Mouse (Mus musculus) stomach, embryonic 15.5 days (tissue): ENCODE data around the gene Siae. TPM values are rescaled to one million over a fixed set of nuclear protein-coding genes. Genes with fewer than 3 reads are reported as not detected.

Experiments
- ATAC-seq: fragments of 200-750 bp; cut with Nextera tagmentation; 2 replicates; pipeline ENCODE4 v1.8.0; 2017; ENCODE audit warnings: low read depth, moderate number of reproducible peaks, moderate TSS enrichment; ENCODE audit not compliant: insufficient read depth, low FRiP score
- H3K27ac ChIP-seq: fragments of 300-500 bp; sonication (generic); 2 replicates; pipeline ENCODE4 v1.5.1; 2015; ENCODE audit warnings: mild to moderate bottlenecking, inconsistent platforms
- H3K27me3 ChIP-seq: fragments of 300-500 bp; sonication (generic); replicated peaks from 2 replicates; pipeline ENCODE4 v1.6.1; 2015; ENCODE audit warnings: inconsistent platforms
- H3K36me3 ChIP-seq: fragments of 300-500 bp; sonication (generic); 2 replicates; pipeline ENCODE4 v1.6.1; 2015; ENCODE audit warnings: inconsistent platforms
- H3K4me1 ChIP-seq: fragments of 300-500 bp; sonication (generic); 2 replicates; pipeline ENCODE4 v1.6.1; 2015; ENCODE audit warnings: inconsistent platforms
- H3K4me2 ChIP-seq: fragments of 300-500 bp; sonication (generic); 2 replicates; pipeline ENCODE4 v1.6.1; 2015; ENCODE audit warnings: mild to moderate bottlenecking, inconsistent platforms
- H3K4me3 ChIP-seq: fragments of 300-500 bp; sonication (generic); replicated peaks from 2 replicates; pipeline ENCODE4 v1.5.1; 2015; ENCODE audit warnings: inconsistent platforms
- H3K9ac ChIP-seq: fragments of 300-500 bp; sonication (generic); 2 replicates; pipeline ENCODE4 v1.6.1; 2015; ENCODE audit warnings: inconsistent platforms
- H3K9me3 ChIP-seq: fragments of 300-500 bp; sonication (generic); 2 replicates; pipeline ENCODE4 v1.6.1; 2016; ENCODE audit warnings: inconsistent platforms
- WGBS: fragments of 180-500 bp; shearing (Covaris S2); methylation state at CpG from one replicate; pipeline ENCODE4 v1.1.7; 2015; 5-methylcytosine and 5-hydroxymethylcytosine counted together
- polyA plus RNA-seq: library from polyadenylated mRNA; unstranded; fragments of >200 nt; fragmentation: Nextera tagmentation; extraction: Ambion mirVana; gene quantifications from 2 replicates; pipeline ENCODE4 v1.2.1, GENCODE M21; 2015

Siae gene
- polyA plus RNA-seq, 1 experiment from 2014 or later = 11.1 TPM

DNA sequence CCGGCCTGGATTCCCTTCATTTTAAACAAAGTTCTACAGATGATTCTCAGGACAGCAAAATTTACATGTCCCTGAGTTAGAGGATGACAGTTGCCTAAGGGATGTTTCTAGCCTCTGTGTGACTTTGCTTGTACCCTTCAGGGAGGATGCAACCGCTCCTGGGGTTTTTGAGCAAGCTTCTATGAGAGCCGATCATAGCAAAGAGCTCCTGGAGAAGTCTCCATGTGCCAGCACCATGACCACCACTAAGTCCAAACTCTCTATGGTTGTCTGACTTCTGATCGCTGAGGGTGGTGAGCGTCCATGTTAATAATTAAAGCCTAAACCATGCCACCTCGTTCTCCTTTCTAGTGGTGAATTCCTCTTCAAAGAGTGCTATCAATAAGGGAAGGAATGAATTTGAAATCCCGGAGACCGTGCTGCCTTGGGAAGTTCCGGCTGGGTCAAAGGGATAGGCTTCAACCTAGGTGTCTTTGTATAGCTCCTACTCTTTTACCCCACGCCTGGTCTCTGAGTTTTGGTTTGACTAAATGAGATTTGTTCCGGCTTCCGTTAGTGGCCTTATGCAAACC is 11.5 kb upstream of the Siae start:
- 38% methylated on average over 12 of the region's 12 CpGs for WGBS
- no peak overlapping the region; the same call in 1 of the 2 replicates for H3K9ac ChIP-seq
- H3K4me2 ChIP-seq = peak overlapping the region; percentile 80
- H3K27me3 ChIP-seq = peaks cover 15% of the 10 kb centered on the region
- H3K27ac ChIP-seq = no peak overlapping the region
- peaks cover 20% of the 10 kb centered on the region; the same call in 1 of the 2 replicates for H3K4me1 ChIP-seq
- H3K4me3 ChIP-seq = peak overlapping the region; percentile 42
- H3K9me3 ChIP-seq = no peaks in the 10 kb centered on the region
- no peak for ATAC-seq
- no peaks in the 10 kb centered on the region for H3K36me3 ChIP-seq

DNA sequence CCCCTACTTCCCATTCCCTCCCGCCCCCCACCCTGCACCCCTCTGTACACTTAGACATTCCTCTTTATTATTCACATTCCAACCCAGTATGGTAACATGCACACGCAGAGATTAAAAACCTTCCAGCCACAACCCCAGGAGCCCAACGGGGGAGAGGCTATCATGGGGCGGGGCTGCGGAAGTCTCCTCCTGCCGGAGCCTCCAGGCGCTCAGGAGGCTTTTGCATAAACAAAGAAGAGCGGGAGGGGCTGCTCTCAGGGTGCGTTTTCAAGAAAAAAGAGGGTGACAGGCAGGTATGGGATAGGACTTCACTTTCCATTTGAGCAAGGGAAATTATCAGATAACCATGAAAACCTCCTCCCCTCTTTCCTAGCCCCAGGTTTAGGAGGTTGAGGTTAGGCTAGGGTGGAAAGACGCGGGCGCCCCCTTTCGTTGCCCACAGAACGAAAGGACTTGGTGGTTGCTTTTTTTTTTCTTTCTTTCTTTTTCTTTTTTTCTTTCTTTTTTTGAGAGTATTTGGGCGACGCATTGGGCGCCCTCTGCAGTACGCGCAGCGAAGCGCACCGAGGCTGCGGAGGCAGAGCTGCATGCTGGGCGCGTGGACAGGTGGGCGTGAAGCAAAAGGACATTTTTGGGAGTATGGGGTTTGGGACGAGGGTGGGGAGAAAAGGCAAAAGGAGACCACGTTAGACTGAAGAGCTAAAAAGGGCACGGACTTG is 10.9 kb upstream of the Siae start:
- Histone ChIP-seq H3K4me1 (peaks cover 20% of the 10 kb centered on the region; the same call in 1 of the 2 replicates), H3K27ac (no peak overlapping the region), H3K4me3 (peak overlapping the region; percentile 42), H3K27me3 (peaks cover 15% of the 10 kb centered on the region), H3K9ac (no peak overlapping the region; the same call in 1 of the 2 replicates), H3K9me3 (no peaks in the 10 kb centered on the region), H3K36me3 (no peaks in the 10 kb centered on the region), H3K4me2 (peak overlapping the region; percentile 80)
- peak; percentile 75 for ATAC-seq
- 5% methylated on average over 29 of the region's 29 CpGs for WGBS

DNA sequence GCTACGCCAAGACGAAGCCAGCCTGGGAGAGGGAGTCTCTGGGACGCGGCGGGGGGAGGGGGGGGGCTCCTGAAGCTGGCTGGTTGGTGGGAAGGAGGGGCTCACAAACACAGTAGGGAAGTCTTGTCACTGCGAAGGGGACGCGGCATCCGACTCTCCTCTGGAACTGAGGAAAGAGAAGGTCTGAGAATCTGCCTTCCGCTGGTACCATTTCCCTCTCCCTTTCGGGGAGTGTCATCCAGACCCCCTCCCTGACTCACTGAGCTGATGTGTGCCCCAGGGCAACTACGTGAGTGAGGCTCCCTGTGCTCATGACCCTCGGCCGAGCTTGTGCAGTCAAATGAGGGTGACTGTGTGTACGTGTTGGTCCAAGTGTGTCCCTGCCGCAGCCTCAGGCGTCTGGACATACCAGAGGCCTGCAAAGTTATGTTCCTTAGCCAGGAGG is 10.3 kb upstream of the Siae start:
- Histone ChIP-seq H3K27ac (no peak overlapping the region), H3K27me3 (peaks cover 18% of the 10 kb centered on the region), H3K9ac (no peak overlapping the region), H3K4me3 (peak overlapping the region; percentile 42), H3K36me3 (no peaks in the 10 kb centered on the region), H3K4me2 (peak overlapping the region; percentile 80), H3K4me1 (peaks cover 20% of the 10 kb centered on the region; the same call in 1 of the 2 replicates), H3K9me3 (no peaks in the 10 kb centered on the region)
- 15% methylated on average over 17 of the region's 17 CpGs for WGBS
- no peak for ATAC-seq

DNA sequence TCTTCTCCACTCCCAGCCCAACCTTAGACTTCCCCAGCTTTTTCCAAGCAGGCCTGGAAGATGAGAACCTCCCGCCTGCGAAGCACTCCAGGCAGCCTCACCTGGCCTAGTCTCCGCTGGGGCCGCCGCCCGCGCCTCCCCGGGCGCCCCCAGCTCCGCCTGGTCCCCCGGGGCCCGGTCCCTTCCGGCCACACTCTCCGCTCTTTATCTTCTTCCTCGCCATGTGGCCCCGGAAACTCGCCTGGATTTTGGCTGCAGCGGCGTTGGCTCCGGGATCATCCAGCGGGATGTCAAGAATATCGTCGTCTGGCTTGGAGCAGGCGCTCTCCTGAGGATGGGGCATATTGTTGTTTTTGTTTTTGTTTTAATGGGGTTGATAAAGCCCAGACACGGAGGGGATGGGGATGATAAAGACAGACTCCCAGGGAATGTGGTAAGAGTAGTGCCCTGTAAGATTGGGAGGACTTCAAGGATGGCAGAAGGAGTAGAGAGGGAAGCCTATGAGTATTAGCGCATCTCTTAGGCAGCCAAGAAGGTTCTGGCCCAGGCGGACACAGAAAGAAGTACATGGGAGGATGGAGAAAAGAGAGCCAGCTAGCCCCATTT is 9.5 kb upstream of the Siae start:
- ATAC-seq = no peak
- Histone ChIP-seq H3K9ac (no peak overlapping the region), H3K27ac (no peak overlapping the region), H3K4me1 (peaks cover 20% of the 10 kb centered on the region; the same call in 1 of the 2 replicates), H3K4me3 (0 out of 2 replicates have a peak overlapping the region, but pooled peaks have one; percentile 5), H3K36me3 (no peaks in the 10 kb centered on the region), H3K9me3 (no peaks in the 10 kb centered on the region), H3K4me2 (0 out of 2 replicates have a peak overlapping the region, but pooled peaks have one; percentile 21), H3K27me3 (peaks cover 23% of the 10 kb centered on the region)
- WGBS = 34% methylated on average over 27 of the region's 27 CpGs

DNA sequence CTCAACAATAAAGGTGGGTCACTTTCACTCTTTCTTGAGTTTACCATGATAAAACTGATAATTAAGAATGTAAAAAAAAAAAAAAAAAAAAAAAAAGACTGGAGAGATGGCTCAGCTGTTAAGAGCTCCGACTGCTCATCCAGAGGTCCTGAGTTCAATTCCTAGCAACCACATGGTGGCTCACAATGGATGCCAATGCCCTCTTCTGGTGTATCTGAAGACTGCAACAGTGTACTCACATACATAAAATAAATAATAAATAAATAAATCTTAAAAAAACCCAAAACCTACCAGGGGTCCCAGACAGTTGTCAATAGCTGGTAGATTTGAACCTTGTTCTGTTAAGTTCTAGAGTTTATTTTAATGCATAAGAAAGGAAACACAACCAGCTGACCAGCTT is 8.6 kb upstream of the Siae start:
- Histone ChIP-seq H3K4me2 (no peak overlapping the region), H3K27ac (no peak overlapping the region), H3K9me3 (no peaks in the 10 kb centered on the region), H3K4me3 (no peak overlapping the region), H3K27me3 (peaks cover 31% of the 10 kb centered on the region), H3K36me3 (no peaks in the 10 kb centered on the region), H3K4me1 (peaks cover 24% of the 10 kb centered on the region; the same call in 1 of the 2 replicates), H3K9ac (no peak overlapping the region)
- no peak for ATAC-seq
- WGBS = 71% methylated on average over 1 of the region's 1 CpGs

DNA sequence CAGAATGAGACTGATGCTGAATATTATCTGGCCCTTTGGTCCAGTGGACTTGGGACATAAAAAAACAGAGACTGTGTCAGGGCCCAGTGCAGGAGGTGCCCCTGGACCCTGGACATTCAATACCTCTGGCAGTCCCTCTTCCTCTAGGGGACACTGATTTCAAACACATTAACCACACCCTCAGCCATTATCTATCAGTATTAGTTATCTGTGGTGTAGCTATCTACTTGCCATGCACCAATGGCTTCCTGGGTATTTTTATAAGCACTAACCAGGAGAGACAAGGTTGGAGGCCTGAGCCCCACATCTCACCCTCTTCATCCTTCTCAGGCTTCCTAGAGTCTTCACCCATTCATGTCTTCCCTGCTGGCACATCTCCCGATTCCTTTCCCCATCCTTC is 5.1 kb upstream of the Siae start:
- Histone ChIP-seq H3K9me3 (no peaks in the 10 kb centered on the region), H3K4me1 (peaks cover 14% of the 10 kb centered on the region), H3K27ac (no peak overlapping the region), H3K36me3 (no peaks in the 10 kb centered on the region), H3K27me3 (peaks cover 39% of the 10 kb centered on the region), H3K4me2 (no peak overlapping the region), H3K4me3 (no peak overlapping the region), H3K9ac (no peak overlapping the region)
- WGBS = 70% methylated on average over 1 of the region's 1 CpGs
- no peak for ATAC-seq

DNA sequence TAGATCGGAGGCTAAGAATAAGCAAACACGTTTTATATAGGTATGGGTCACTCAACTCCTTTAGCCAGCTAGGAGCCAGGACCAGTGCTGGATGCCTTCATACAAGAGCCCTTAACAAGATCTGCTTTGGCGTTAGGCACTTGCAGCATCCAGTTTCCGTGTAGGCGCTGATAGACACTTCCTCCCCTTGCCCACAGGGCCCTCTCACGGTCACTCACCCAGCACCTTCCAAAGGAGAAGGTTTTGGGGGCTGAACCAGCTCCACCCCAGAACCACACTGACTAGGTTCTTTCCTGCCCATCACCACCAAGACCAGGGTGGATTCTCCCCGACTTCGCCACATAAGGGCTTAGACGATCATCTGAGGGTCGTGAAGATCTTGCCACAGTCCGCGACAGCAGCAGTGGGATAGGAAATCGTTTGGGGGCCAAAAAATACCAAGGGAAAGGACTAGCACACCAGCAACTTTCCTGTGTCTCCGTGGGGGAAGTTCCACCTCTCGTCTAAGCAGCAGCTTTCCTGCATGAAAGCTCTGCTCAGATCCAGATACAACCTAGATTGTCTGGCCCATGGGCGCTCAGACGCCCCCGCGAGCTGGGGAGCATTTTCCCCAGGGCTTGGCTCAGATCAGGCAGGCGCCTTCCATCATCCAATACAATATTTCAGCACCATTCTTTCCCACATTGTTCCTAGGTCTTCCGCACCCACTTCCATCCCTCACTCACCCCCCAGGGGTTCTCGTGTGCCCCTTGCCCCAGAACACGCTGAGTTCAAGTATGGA is 3.6 kb upstream of the Siae start:
- peaks cover 26% of the 10 kb centered on the region for H3K27me3 ChIP-seq

DNA sequence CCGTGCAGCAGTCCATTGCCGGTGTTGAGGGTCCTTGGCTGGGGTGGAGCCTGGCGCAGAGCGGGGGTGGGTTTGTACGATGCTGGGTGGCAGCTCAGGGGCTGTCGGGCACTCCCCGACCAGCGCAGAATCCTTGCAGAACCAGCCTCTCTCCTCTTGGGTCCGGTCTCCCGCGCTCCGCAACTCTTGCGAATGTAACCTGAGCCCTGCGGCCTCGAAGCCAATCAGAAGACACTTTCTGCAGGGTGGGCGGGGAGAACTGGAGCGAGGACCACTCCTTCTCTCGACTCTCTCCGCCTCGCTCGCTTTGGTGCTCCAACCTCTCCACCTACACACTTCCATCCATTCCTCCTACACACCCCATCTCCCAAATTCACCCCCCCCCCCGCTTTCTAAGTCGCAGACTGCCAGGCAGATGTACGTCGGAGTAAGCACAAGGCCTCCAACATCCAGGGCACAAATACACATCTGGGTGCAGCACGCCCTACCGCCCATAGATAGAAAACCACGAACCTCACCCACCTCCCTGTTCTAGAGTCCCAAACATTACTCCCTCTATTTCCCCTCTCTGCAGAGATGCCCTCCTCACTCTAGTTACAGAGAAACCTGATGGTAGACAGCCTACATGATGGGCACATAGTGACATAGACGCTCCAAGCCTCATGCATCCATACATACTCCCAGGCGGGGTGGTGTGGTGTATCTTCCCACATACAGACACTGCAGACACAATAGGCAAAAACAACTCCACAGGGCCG is 2.8 kb upstream of the Siae start, which contains the start of gene Nrgn:
TSS of gene Nrgn (minus strand) at position 369 of the 758 bp plus-strand sequence.
- H3K4me2 ChIP-seq = peak within 1 kb of the TSS; percentile 84
- H3K27me3 ChIP-seq = peaks cover 26% of the 10 kb centered on the region
- no peaks in the 10 kb centered on the region for H3K9me3 ChIP-seq
- WGBS = 5% methylated on average over 31 of the region's 31 CpGs
- no peak within 1 kb of the TSS for H3K27ac ChIP-seq
- H3K4me3 ChIP-seq = peak within 1 kb of the TSS; percentile 37
- peak; percentile 95 for ATAC-seq
- H3K36me3 ChIP-seq = no peaks in the 10 kb centered on the region
- peaks cover 9% of the 10 kb centered on the region for H3K4me1 ChIP-seq
- no peak within 1 kb of the TSS for H3K9ac ChIP-seq

More for the DNA sequence above, 3.6 kb upstream of the Siae start:
- H3K4me3 ChIP-seq = peak overlapping the region; percentile 37
- H3K4me1 ChIP-seq = peaks cover 9% of the 10 kb centered on the region
- 3% methylated on average over 23 of the region's 23 CpGs for WGBS
- H3K27ac ChIP-seq = no peak overlapping the region
- H3K9ac ChIP-seq = no peak overlapping the region
- H3K9me3 ChIP-seq = no peaks in the 10 kb centered on the region
- H3K36me3 ChIP-seq = no peaks in the 10 kb centered on the region
- H3K4me2 ChIP-seq = peak overlapping the region; percentile 84
- no peak for ATAC-seq

DNA sequence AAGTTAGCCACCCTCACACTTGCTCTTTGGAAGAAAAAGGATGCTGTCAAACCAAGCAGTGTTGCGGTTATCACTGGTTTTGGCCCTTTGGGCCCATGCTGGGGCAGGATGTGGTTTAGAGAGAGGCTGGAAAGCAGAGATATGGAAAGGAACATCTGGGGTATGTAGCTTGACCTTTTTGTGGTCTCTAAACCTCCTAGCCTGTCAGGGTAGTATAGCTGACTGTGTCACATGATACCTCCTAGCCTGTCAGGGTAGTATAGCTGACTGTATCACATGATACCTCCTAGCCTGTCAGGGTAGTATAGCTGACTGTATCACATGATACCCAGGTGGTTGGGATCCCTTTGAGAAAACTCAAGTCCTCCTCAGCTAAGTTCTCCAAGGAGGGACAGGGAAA is 1.2 kb upstream of the Siae start:
- Histone ChIP-seq H3K9me3 (no peaks in the 10 kb centered on the region), H3K9ac (no peak overlapping the region), H3K4me1 (peaks cover 9% of the 10 kb centered on the region), H3K27me3 (peaks cover 26% of the 10 kb centered on the region), H3K27ac (no peak overlapping the region), H3K4me2 (no peak overlapping the region), H3K36me3 (no peaks in the 10 kb centered on the region), H3K4me3 (no peak overlapping the region)
- 80% methylated on average over 1 of the region's 1 CpGs for WGBS
- no peak for ATAC-seq

DNA sequence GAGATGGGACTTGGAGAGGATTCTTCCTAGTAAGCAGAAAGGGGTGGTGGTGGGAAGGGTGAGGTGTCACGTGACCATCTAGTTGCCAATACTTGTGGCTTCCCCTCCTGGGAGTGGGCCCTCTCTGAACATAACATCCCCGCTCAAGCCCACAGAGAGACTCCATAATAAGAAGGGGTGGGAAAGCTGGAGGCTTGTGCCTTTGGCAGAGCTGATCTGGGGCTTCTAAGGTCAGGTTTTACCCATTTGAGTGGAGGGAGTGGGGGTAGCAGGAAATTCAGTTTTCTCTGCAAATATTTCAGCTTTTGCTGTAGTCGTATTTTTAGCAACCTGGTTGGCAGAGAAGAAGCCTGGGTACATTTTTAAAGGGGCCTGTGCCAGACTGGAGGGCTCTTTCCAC is 868 bp downstream of the Siae start:
- ATAC-seq = no peak
- H3K27me3 ChIP-seq = peaks cover 16% of the 10 kb centered on the region
- H3K36me3 ChIP-seq = no peaks in the 10 kb centered on the region
- H3K27ac ChIP-seq = no peak overlapping the region
- peaks cover 9% of the 10 kb centered on the region for H3K4me1 ChIP-seq
- no peak overlapping the region for H3K4me3 ChIP-seq
- no peaks in the 10 kb centered on the region for H3K9me3 ChIP-seq
- WGBS = 67% methylated on average over 3 of the region's 3 CpGs
- H3K4me2 ChIP-seq = no peak overlapping the region
- no peak overlapping the region for H3K9ac ChIP-seq

DNA sequence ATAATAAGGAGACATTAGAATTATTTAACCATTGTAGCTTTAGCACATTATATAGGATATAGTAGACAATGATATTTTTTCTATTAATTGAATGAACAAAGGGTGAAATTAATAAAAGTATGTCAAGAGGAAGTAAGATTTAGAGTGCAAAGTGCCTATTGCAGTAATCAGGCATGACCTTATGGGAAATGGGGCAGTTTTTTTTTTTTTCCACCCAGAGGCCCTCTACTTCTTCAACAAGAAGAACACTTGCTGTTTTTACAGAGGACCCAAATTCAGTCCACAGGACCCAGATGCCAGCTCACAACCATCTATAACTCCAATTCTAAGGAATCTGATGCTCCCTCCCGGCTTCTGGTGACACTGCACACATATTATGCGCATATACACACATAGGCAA is 5.1 kb downstream of the Siae start:
- H3K4me3 ChIP-seq = no peak overlapping the region

More for the DNA sequence above, 5.1 kb downstream of the Siae start:
- Histone ChIP-seq H3K36me3 (no peaks in the 10 kb centered on the region), H3K27ac (no peak overlapping the region), H3K4me1 (no peaks in the 10 kb centered on the region), H3K9ac (no peak overlapping the region), H3K27me3 (no peaks in the 10 kb centered on the region), H3K4me2 (no peak overlapping the region), H3K9me3 (no peaks in the 10 kb centered on the region)
- WGBS = 85% methylated on average over 2 of the region's 2 CpGs
- no peak for ATAC-seq
